Mouse (Mus musculus): ENCODE results near the gene Fbxo7.

The Fbxo7 gene

GRCm38 (mm10) chr10:86079921-86080320 is 58.1 kb downstream of the Fbxo7 start:
- DNase-seq (ENCODE audit: low spot score in 2 of 2) = no peak

GRCm38 (mm10) chr10:86091919-86092318 is 70.1 kb downstream of the Fbxo7 start:
- no peak for DNase-seq (ENCODE audit: low spot score in 2 of 2)

- no peak for DNase-seq (ENCODE audit: low spot score in 2 of 2)
Measured at GRCm38 (mm10) chr10:86093109-86094035, 71.6 kb downstream of the Fbxo7 start.

- DNase-seq (ENCODE audit: low spot score in 2 of 2) = no peak
Measured at GRCm38 (mm10) chr10:86098363-86098762, 76.6 kb downstream of the Fbxo7 start.

GRCm38 (mm10) chr10:86100281-86100851 is 78.6 kb downstream of the Fbxo7 start:
- no peak for DNase-seq (ENCODE audit: low spot score in 2 of 2)

Measured in spleen, postnatal 36 days (tissue).